Mouse (Mus musculus) erythroblast, embryonic 14.5 days (primary cell): Measurements from ENCODE around the gene Dip2b.

Experiments used
- GATA1 ChIP-seq: IDR thresholded peaks from 2 replicates; pipeline ENCODE4 v1.6.1; 2012; ENCODE audit warnings: low read length, inconsistent platforms, mixed read lengths
- TAL1 ChIP-seq: IDR thresholded peaks from 3 replicates; pipeline ENCODE4 v1.6.1; 2012; ENCODE audit warnings: low read length, inconsistent platforms, mixed read lengths

DNA sequence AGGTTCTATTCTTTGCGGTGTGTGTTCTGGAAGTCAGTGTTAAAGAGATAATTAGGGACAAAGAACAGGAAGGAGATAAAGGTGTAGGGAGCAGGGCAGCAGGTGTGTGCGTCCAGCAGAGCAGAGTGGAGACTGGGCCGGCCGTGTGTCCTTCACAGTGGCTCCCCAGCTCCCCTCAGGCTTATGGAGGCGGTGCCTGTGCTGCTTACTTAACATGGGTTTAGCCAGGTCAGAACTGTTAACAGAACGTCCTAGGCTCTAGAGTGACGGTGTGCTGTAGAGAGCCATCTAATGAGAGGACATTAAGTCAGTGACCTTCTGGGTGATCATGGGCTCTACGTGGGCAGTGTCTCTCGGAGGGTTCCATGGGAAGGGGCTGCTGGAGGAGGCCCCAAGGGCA is 73.4 kb downstream of the Dip2b start:
- TF ChIP-seq GATA1 (no peak), TAL1 (no peak)
